Mouse (Mus musculus): ENCODE results near the gene Ift57.

DNA sequence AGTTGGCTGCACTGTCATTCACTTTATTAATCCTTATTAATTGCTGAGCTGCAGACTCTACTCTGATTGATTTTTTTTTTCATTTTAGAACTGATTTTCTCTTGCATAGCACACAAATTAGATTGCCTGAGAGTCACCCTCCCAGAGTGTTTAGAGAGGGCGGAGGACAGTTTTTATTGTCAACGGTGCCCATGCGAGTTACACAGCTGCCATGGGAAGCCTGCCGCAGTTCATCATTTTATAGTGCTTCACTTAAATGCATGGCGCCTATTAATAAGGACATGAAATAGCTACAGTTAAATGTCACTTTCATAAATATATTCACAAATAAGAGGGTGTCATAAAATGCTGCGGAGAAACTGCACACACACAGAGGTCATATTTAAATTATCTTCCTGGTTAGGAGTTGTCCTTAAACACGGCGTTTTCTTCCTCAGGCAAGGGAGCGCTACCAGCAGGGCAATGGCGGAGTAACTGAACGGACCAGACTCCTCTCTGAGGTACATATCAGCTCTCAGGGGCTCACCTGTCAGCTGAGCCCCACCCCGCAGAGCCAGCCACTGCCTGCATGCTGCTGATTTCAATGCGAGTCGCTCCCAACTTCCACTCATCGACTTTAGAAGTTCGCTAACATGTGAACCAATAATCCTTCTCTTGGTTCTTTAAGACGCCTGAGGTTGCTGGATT, 61.6 kb downstream of the Ift57 start:
- TF ChIP-seq CTCF (conservative IDR thresholded peaks at IDR 0.05; ENCODE audit: low read length) (no peak), POU5F1 (IDR thresholded peaks at IDR 0.05; ENCODE audit: borderline replicate concordance, low read length) (no peak), NANOG (IDR thresholded peaks at IDR 0.05; ENCODE audit: borderline replicate concordance, low read length) (no peak)

Data from E14TG2a.4 (cell line).